10 mouse cellular contexts compared by ENCODE assay signal in genomic region chr10:28395610-28396519, GRCm38 (mm10).
DNase-seq lines count a peak whose midpoint lies in the region; ATAC-seq and TF ChIP-seq lines count a peak whose summit lies in the region.
"Had no signal": no experiment of that assay in that cellular context is flagged by ENCODE, and none has a peak within 500 bp of the region (broad histone marks: within the 10 kb centered on the region; RNA-seq: fewer than 3 reads in every experiment).

No protein-coding gene starts in this region.

- no peaks in the 10 kb centered on the region for H3K36me3 ChIP-seq in heart, embryonic 10.5 days
- H3K36me3 ChIP-seq in lung, embryonic 15.5 days, result no peaks in the 10 kb centered on the region
- no peaks in the 10 kb centered on the region for H3K36me3 ChIP-seq in intestine, postnatal 0 days (ENCODE audit: control insufficient read depth, insufficient read depth)
- H3K36me3 ChIP-seq in stomach, postnatal 0 days (ENCODE audit: control insufficient read depth, insufficient read depth, low read length), result no peaks in the 10 kb centered on the region
- H3K36me3 ChIP-seq: liver, embryonic 13.5 days had no signal

- no peaks in the 10 kb centered on the region for H3K27me3 ChIP-seq in heart, embryonic 10.5 days (ENCODE audit: insufficient read depth, poor library complexity, severe bottlenecking)
- H3K27me3 ChIP-seq in lung, embryonic 15.5 days, result no peaks in the 10 kb centered on the region
- no peaks in the 10 kb centered on the region for H3K27me3 ChIP-seq in intestine, postnatal 0 days (replicated peaks; ENCODE audit: control insufficient read depth, insufficient read depth, low read length)
- no peaks in the 10 kb centered on the region for H3K27me3 ChIP-seq in stomach, postnatal 0 days (ENCODE audit: control insufficient read depth, insufficient read depth, low read length)
- H3K27me3 ChIP-seq: liver, embryonic 13.5 days had no signal

- H3K4me3 ChIP-seq in heart, embryonic 10.5 days, result no peak overlapping the region
- H3K4me3 ChIP-seq in lung, embryonic 15.5 days, result no peak overlapping the region
- H3K4me3 ChIP-seq in intestine, postnatal 0 days (ENCODE audit: low read depth, low read length), result no peak overlapping the region
- H3K4me3 ChIP-seq in stomach, postnatal 0 days (ENCODE audit: low read depth, low read length), result no peak overlapping the region
- H3K4me3 ChIP-seq in layer of hippocampus, adult 2 months, result no peak overlapping the region
- H3K4me3 ChIP-seq: erythroblast, embryonic 14.5 days; liver, embryonic 13.5 days had no signal

- intact Hi-C loops in gastrocnemius, postnatal 14 days (cut with DNase I; ENCODE audit: low total_unique reads), result no loop called here

- peak; percentile 80 for ATAC-seq in lung, embryonic 15.5 days (ENCODE audit: borderline replicate concordance, extremely low read depth, low FRiP score, low TSS enrichment)
- peak; percentile 36; the same call in 1 of the 2 replicates for ATAC-seq in intestine, postnatal 0 days
- peak; percentile 81 for ATAC-seq in stomach, postnatal 0 days (ENCODE audit: low FRiP score, low TSS enrichment)

- no peak overlapping the region for H3K4me2 ChIP-seq in lung, embryonic 15.5 days
- no peak overlapping the region for H3K4me2 ChIP-seq in intestine, postnatal 0 days (replicated peaks; ENCODE audit: low read depth)
- H3K4me2 ChIP-seq in stomach, postnatal 0 days (replicated peaks; ENCODE audit: low read depth), result no peak overlapping the region
- H3K4me2 ChIP-seq: liver, embryonic 13.5 days had no signal

- WGBS in heart, embryonic 10.5 days, result 79% methylated on average over 2 of the region's 2 CpGs
- 23% methylated on average over 2 of the region's 2 CpGs for WGBS in lung, embryonic 15.5 days
- 47% methylated on average over 2 of the region's 2 CpGs for WGBS in intestine, postnatal 0 days
- 16% methylated on average over 2 of the region's 2 CpGs for WGBS in stomach, postnatal 0 days

- no peak overlapping the region for H3K9ac ChIP-seq in lung, embryonic 15.5 days
- no peak overlapping the region for H3K9ac ChIP-seq in intestine, postnatal 0 days (ENCODE audit: low read depth, low read length)
- no peak overlapping the region for H3K9ac ChIP-seq in stomach, postnatal 0 days (ENCODE audit: low read length)
- H3K9ac ChIP-seq: liver, embryonic 13.5 days had no signal

- H3K9me3 ChIP-seq in heart, embryonic 10.5 days, result no peaks in the 10 kb centered on the region
- H3K9me3 ChIP-seq in lung, embryonic 15.5 days, result no peaks in the 10 kb centered on the region
- no peaks in the 10 kb centered on the region for H3K9me3 ChIP-seq in intestine, postnatal 0 days (ENCODE audit: control insufficient read depth)
- no peaks in the 10 kb centered on the region for H3K9me3 ChIP-seq in stomach, postnatal 0 days (ENCODE audit: control insufficient read depth, low read length)
- H3K9me3 ChIP-seq: liver, embryonic 13.5 days had no signal

- H3K4me1 ChIP-seq in heart, embryonic 10.5 days, result 0 out of 2 replicates have a peak, but pooled peaks cover 3% of the 10 kb centered on the region
- peaks cover 16% of the 10 kb centered on the region for H3K4me1 ChIP-seq in lung, embryonic 15.5 days
- no peaks in the 10 kb centered on the region for H3K4me1 ChIP-seq in intestine, postnatal 0 days (replicated peaks; ENCODE audit: control insufficient read depth, insufficient read depth, low read length)
- no peaks in the 10 kb centered on the region; the same call in 1 of the 2 replicates for H3K4me1 ChIP-seq in stomach, postnatal 0 days (replicated peaks; ENCODE audit: control insufficient read depth, insufficient read depth)
- H3K4me1 ChIP-seq: liver, embryonic 13.5 days had no signal

- DNase-seq in heart, adult 8-10 months (ENCODE audit: low spot score), result peak; percentile 3
- DNase-seq in heart, embryonic 10.5 days (ENCODE audit: low spot score), result no peak
- no peak for DNase-seq in lung, postnatal 4 days
- no peak for DNase-seq in stomach, postnatal 0 days (ENCODE audit: low spot score)
- DNase-seq in layer of hippocampus, adult 2 months (ENCODE audit: low spot score in 2 of 2), result no peak
- no peak for DNase-seq in gastrocnemius, postnatal 14 days
- DNase-seq: liver, embryonic 13.5 days had no signal

- no peak for TF ChIP-seq EP300 in stomach, postnatal 0 days (optimal IDR thresholded peaks at IDR 0.05)

- TF ChIP-seq CTCF in intestine, postnatal 0 days (IDR thresholded peaks at IDR 0.05; ENCODE audit: low read depth), result no peak
- TF ChIP-seq CTCF in stomach, postnatal 0 days (IDR thresholded peaks at IDR 0.05; ENCODE audit: low read depth), result no peak
- no peak for TF ChIP-seq CTCF in layer of hippocampus, adult 2 months (conservative IDR thresholded peaks at IDR 0.05)

- H3K27ac ChIP-seq in heart, embryonic 10.5 days, result no peak overlapping the region
- H3K27ac ChIP-seq in lung, embryonic 15.5 days, result peak overlapping the region; percentile 78
- no peak overlapping the region for H3K27ac ChIP-seq in intestine, postnatal 0 days (ENCODE audit: low read depth, low read length)
- H3K27ac ChIP-seq in stomach, postnatal 0 days (replicated peaks), result peak overlapping the region; percentile 71
- H3K27ac ChIP-seq in layer of hippocampus, adult 2 months, result no peak overlapping the region; the same call in 1 of the 2 replicates
- H3K27ac ChIP-seq: liver, embryonic 13.5 days had no signal

Comparison
In these comparisons a context has a peak if more than half of its experiments do, and no peak if none do; other contexts are left out.
1. H3K27ac ChIP-seq: peak in lung, embryonic 15.5 days (single experiment) and stomach, postnatal 0 days (single experiment); none in heart, embryonic 10.5 days (single experiment), intestine, postnatal 0 days (single experiment) and layer of hippocampus, adult 2 months (single experiment).
2. Peak in every context shown above with its lines, with median percentiles within 50 percentile points of each other: ATAC-seq.